Mouse (Mus musculus) CH12.LX (cell line): ENCODE results near the gene Prl7a1. TPM values are rescaled to one million over a fixed set of nuclear protein-coding genes. Genes with fewer than 3 reads are reported as not detected.

ENCODE experiments used
- DNase-seq: peaks from one replicate; pipeline ENCODE4 v3.0.0-alpha.2; 2013; ENCODE audit errors: extremely low read depth
- H3K27ac ChIP-seq: 2 replicates; pipeline ENCODE4 v1.5.1; 2012; ENCODE audit warnings: low read depth, mild to moderate bottlenecking, control low read depth, moderate library complexity; ENCODE audit not compliant: insufficient read depth
- H3K27me3 ChIP-seq: replicated peaks from 2 replicates; pipeline ENCODE3; 2012; ENCODE audit warnings: inconsistent platforms
- H3K36me3 ChIP-seq, 2 experiments: replicated peaks in 1 of 2; 2 replicates each; pipeline versions ENCODE3 to v1.6.1; 2012; ENCODE audit warnings: inconsistent platforms in 1 of 2, low read length in 1 of 2, mild to moderate bottlenecking in 1 of 2, mixed read lengths in 1 of 2, moderate library complexity in 1 of 2; ENCODE audit not compliant: control insufficient read depth in 1 of 2, insufficient read depth in 1 of 2
- H3K4me1 ChIP-seq, 2 experiments: 2 replicates each; pipeline ENCODE4 v1.6.1; 2012; ENCODE audit warnings: inconsistent platforms in 1 of 2, moderate library complexity in 1 of 2; ENCODE audit not compliant: insufficient read depth in 2 of 2, control insufficient read depth in 1 of 2
- H3K4me2 ChIP-seq: 2 replicates; pipeline ENCODE4 v1.6.1; 2012; ENCODE audit warnings: low read depth, mild to moderate bottlenecking, control low read depth; ENCODE audit not compliant: poor library complexity, insufficient read depth, severe bottlenecking
- H3K4me3 ChIP-seq, 3 experiments: fragments of 150-350 bp in 1 of 3; sonication (generic) in 1 of 3; replicated peaks in 1 of 3; 2 replicates each; pipeline versions ENCODE3 to v1.5.1; 2011 to 2012; ENCODE audit warnings: low read depth in 2 of 3, low read length in 2 of 3, mild to moderate bottlenecking in 2 of 3, moderate library complexity in 2 of 3, control low read depth in 1 of 3, improper control_type of control experiment in 1 of 3, inconsistent platforms in 1 of 3, mixed read lengths in 1 of 3; ENCODE audit not compliant: poor library complexity in 1 of 3
- H3K79me2 ChIP-seq: replicated peaks from 2 replicates; pipeline ENCODE4 v1.6.1; 2012; ENCODE audit warnings: mild to moderate bottlenecking, moderate library complexity; ENCODE audit not compliant: control insufficient read depth, poor library complexity, insufficient read depth, severe bottlenecking; ENCODE audit errors: extremely low read depth
- H3K9ac ChIP-seq: 2 replicates; pipeline ENCODE4 v1.6.1; 2012; ENCODE audit warnings: low read depth, mild to moderate bottlenecking, control low read depth, moderate library complexity; ENCODE audit not compliant: insufficient read depth
- H3K9me3 ChIP-seq: replicated peaks from 2 replicates; pipeline ENCODE3; 2012; ENCODE audit warnings: low read length, inconsistent platforms, mixed read lengths
- E2F4 ChIP-seq: IDR thresholded peaks from 2 replicates; pipeline ENCODE4 v1.6.1; 2011; ENCODE audit warnings: low read depth, low read length, improper control_type of control experiment; ENCODE audit not compliant: insufficient replicate concordance
- ELF1 ChIP-seq: IDR thresholded peaks from 2 replicates; pipeline ENCODE4 v1.6.1; 2014; ENCODE audit warnings: low read depth, mild to moderate bottlenecking, inconsistent platforms, low read length, improper control_type of control experiment
- GABPA ChIP-seq: IDR thresholded peaks from 2 replicates; pipeline ENCODE4 v1.6.1; 2012; ENCODE audit warnings: low read depth, low read length, improper control_type of control experiment, inconsistent platforms; ENCODE audit not compliant: insufficient replicate concordance
- HCFC1 ChIP-seq: IDR thresholded peaks from 2 replicates; pipeline ENCODE4 v1.6.1; 2012; ENCODE audit warnings: low read depth, mild to moderate bottlenecking, inconsistent platforms, low read length, improper control_type of control experiment
- IRF4 ChIP-seq: IDR thresholded peaks from 2 replicates; pipeline ENCODE4 v1.6.1; 2014; ENCODE audit warnings: low read depth, mild to moderate bottlenecking, inconsistent platforms, low read length, improper control_type of control experiment
- KAT2A ChIP-seq: IDR thresholded peaks from 2 replicates; pipeline ENCODE4 v1.6.1; 2012; ENCODE audit warnings: low read length, improper control_type of control experiment, inconsistent platforms; ENCODE audit not compliant: insufficient replicate concordance
- MAFK ChIP-seq: IDR thresholded peaks from 2 replicates; pipeline ENCODE4 v1.6.1; 2011; ENCODE audit warnings: low read length, improper control_type of control experiment; ENCODE audit not compliant: insufficient replicate concordance
- MAZ ChIP-seq: IDR thresholded peaks from 2 replicates; pipeline ENCODE4 v1.6.1; 2012; ENCODE audit warnings: low read depth, mild to moderate bottlenecking, inconsistent platforms, low read length, improper control_type of control experiment, moderate library complexity
- MYC ChIP-seq: IDR thresholded peaks from 2 replicates; pipeline ENCODE4 v1.6.1; 2011; ENCODE audit warnings: low read depth, mild to moderate bottlenecking, improper control_type of control experiment, low read length
- PAX5 ChIP-seq: IDR thresholded peaks from 2 replicates; pipeline ENCODE4 v1.6.1; 2012; ENCODE audit warnings: low read length, inconsistent platforms, mixed read lengths
- RAD21 ChIP-seq: IDR thresholded peaks from 2 replicates; pipeline ENCODE4 v1.6.1; 2011; ENCODE audit warnings: low read depth, mild to moderate bottlenecking, low read length, improper control_type of control experiment, moderate library complexity
- RCOR1 ChIP-seq: conservative IDR thresholded peaks from 2 replicates; pipeline ENCODE4 v1.6.1; 2012; ENCODE audit warnings: low read depth, mild to moderate bottlenecking, inconsistent platforms, low read length, improper control_type of control experiment
- SIN3A ChIP-seq: IDR thresholded peaks from 2 replicates; pipeline ENCODE4 v1.6.1; 2012; ENCODE audit warnings: low read length, improper control_type of control experiment, inconsistent platforms
- SMC3 ChIP-seq: IDR thresholded peaks from 2 replicates; pipeline ENCODE4 v1.6.1; 2011; ENCODE audit warnings: low read depth, low read length, improper control_type of control experiment
- UBTF ChIP-seq: IDR thresholded peaks from 2 replicates; pipeline ENCODE4 v1.6.1; 2012; ENCODE audit warnings: low read depth, mild to moderate bottlenecking, inconsistent platforms, low read length, improper control_type of control experiment, moderate library complexity
- USF1 ChIP-seq: IDR thresholded peaks from 2 replicates; pipeline ENCODE4 v1.6.1; 2014; ENCODE audit warnings: low read depth, mild to moderate bottlenecking, inconsistent platforms, low read length, improper control_type of control experiment
- ZNF384 ChIP-seq: IDR thresholded peaks from 2 replicates; pipeline ENCODE4 v1.6.1; 2012; ENCODE audit warnings: low read depth, low read length, improper control_type of control experiment, inconsistent platforms
- dilution Hi-C: fragments of 300-500 bp; cut with MboI; formaldehyde crosslinking; loops from 2 replicates; pipeline ENCODE4 v1.14.3; 2020; ENCODE audit warnings: low sequenced_read_pairs; ENCODE audit not compliant: extremely low pct_unique_long_range_greater_than_20kb, extremely low pct_ligation_motif_present
- in situ Hi-C: fragments of 300-500 bp; cut with MboI; formaldehyde crosslinking; loops from 3 replicates; pipeline ENCODE4 v1.14.3; 2019; ENCODE audit warnings: low sequenced_read_pairs, low pct_ligation_motif_present, low pct_unique_long_range_greater_than_20kb, mixed read lengths
- polyA plus RNA-seq: library from polyadenylated mRNA; unstranded; fragments of >175 nt; gene quantifications from 2 replicates; pipeline ENCODE4 v1.2.1, GENCODE M21; 2012; ENCODE audit warnings: low read depth; ENCODE audit not compliant: insufficient read length
- total RNA-seq, 2 experiments: library from RNA; depleted of rRNA; stranded (reverse); fragments of 300-350 nt in 1 of 2; fragments of >200 nt in 1 of 2; gene quantifications; 2 replicates each; pipeline ENCODE4 v1.2.3; 2012 to 2014

The Prl7a1 gene
- total RNA-seq (2012; rRNA removed) (not detected in 2 replicates), total RNA-seq (2014; rRNA removed) (not detected in 2 replicates), polyA plus RNA-seq (not detected in 2 replicates)

- DNase-seq, result no peak
- TF ChIP-seq USF1 (no peak), MAZ (no peak), MYC (no peak), SMC3 (no peak)
- Histone ChIP-seq H3K79me2 (no peaks in the 10 kb centered on the region), H3K27me3 (no peaks in the 10 kb centered on the region), H3K9me3 (no peaks in the 10 kb centered on the region), H3K4me3 (no peak within 1 kb of the TSS), H3K4me1 (no peaks in the 10 kb centered on the region), H3K4me2 (no peak within 1 kb of the TSS), H3K9ac (no peak within 1 kb of the TSS), H3K27ac (no peak within 1 kb of the TSS), H3K36me3 (no peaks in the 10 kb centered on the region)
- dilution Hi-C loops, result no loop called here
- in situ Hi-C loops, result no loop called here
These were observed at the start of gene Prl7a1 for GRCm38 (mm10) chr13:27642393-27642792. TSS of gene Prl7a1 (minus strand) at chr13:27642493.

GRCm38 (mm10) chr13:27667936-27668335 lies 25.6 kb upstream of the Prl7a1 start, which contains the start of gene Prl7a2:
TSS of gene Prl7a2 (minus strand) at chr13:27668036.
- dilution Hi-C loops (no loop called here), in situ Hi-C loops (no loop called here)
- DNase-seq, result no peak
- Histone ChIP-seq H3K27ac (no peak within 1 kb of the TSS), H3K4me3 (no peak within 1 kb of the TSS), H3K4me1 (no peaks in the 10 kb centered on the region)
- TF ChIP-seq E2F4 (no peak), KAT2A (no peak), MAFK (no peak), PAX5 (no peak), UBTF (no peak)
- TF ChIP-seq, all 38 proteins: peak for 0
- Histone ChIP-seq H3K4me2 (no peak within 1 kb of the TSS), H3K9ac (no peak within 1 kb of the TSS), H3K9me3 (no peaks in the 10 kb centered on the region), H3K27me3 (no peaks in the 10 kb centered on the region), H3K79me2 (no peaks in the 10 kb centered on the region), H3K36me3 (no peaks in the 10 kb centered on the region)

- no peaks in the 10 kb centered on the region for H3K27me3 ChIP-seq
- TF ChIP-seq HCFC1 (no peak), ELF1 (no peak), RAD21 (no peak), SIN3A (no peak), RCOR1 (no peak), IRF4 (no peak), ZNF384 (no peak), GABPA (no peak)
- TF ChIP-seq, all 38 proteins: peak for 0
- H3K4me2 ChIP-seq, result no peak overlapping the region
- in situ Hi-C loops (no loop called here), dilution Hi-C loops (no loop called here)
- no peaks in the 10 kb centered on the region for H3K9me3 ChIP-seq
- no peaks in the 10 kb centered on the region for H3K79me2 ChIP-seq
- no peak for DNase-seq
- H3K4me1 ChIP-seq, result no peaks in the 10 kb centered on the region
- no peaks in the 10 kb centered on the region for H3K36me3 ChIP-seq
- no peak overlapping the region for H3K9ac ChIP-seq
- H3K27ac ChIP-seq, result no peak overlapping the region
- H3K4me3 ChIP-seq, result no peak overlapping the region
These were observed 18.5 kb upstream of the Prl7a1 start for GRCm38 (mm10) chr13:27660747-27661146.
